Mouse (Mus musculus): ENCODE data around the gene Fam178b. TPM values are rescaled to one million over a fixed set of nuclear protein-coding genes. Genes with fewer than 3 reads are reported as not detected.

The Fam178b gene
- polyA plus RNA-seq, 1 experiment, result not detected

- no peak for TF ChIP-seq GATA1 (IDR thresholded peaks at IDR 0.05; ENCODE audit: low read length)
Measured at GRCm38 (mm10) chr1:36611449-36612123, 71.4 kb downstream of the Fam178b start.

GRCm38 (mm10) chr1:36608211-36608610 is 74.8 kb downstream of the Fam178b start:
- TF ChIP-seq GATA1 (IDR thresholded peaks at IDR 0.05; ENCODE audit: low read length), result no peak

GRCm38 (mm10) chr1:36606951-36607350 is 76.0 kb downstream of the Fam178b start:
- TF ChIP-seq GATA1 (IDR thresholded peaks at IDR 0.05; ENCODE audit: low read length), result no peak

GRCm38 (mm10) chr1:36604254-36605156 is 78.5 kb downstream of the Fam178b start:
- no peak for TF ChIP-seq GATA1 (IDR thresholded peaks at IDR 0.05; ENCODE audit: low read length)

- no peak for TF ChIP-seq GATA1 (IDR thresholded peaks at IDR 0.05; ENCODE audit: low read length)
Measured at GRCm38 (mm10) chr1:36603361-36603760, 79.6 kb downstream of the Fam178b start.

GRCm38 (mm10) chr1:36602271-36602670 is 80.7 kb downstream of the Fam178b start:
- TF ChIP-seq GATA1 (IDR thresholded peaks at IDR 0.05; ENCODE audit: low read length), result no peak

- TF ChIP-seq GATA1 (IDR thresholded peaks at IDR 0.05; ENCODE audit: low read length), result no peak
Measured at GRCm38 (mm10) chr1:36598411-36598810, 84.6 kb downstream of the Fam178b start.

GRCm38 (mm10) chr1:36596114-36596513 is 86.9 kb downstream of the Fam178b start:
- no peak for TF ChIP-seq GATA1 (IDR thresholded peaks at IDR 0.05; ENCODE audit: low read length)

- TF ChIP-seq GATA1 (IDR thresholded peaks at IDR 0.05; ENCODE audit: low read length), result no peak
Measured at GRCm38 (mm10) chr1:36595167-36595931, 87.6 kb downstream of the Fam178b start.

GRCm38 (mm10) chr1:36593099-36593498 is 89.9 kb downstream of the Fam178b start:
- no peak for TF ChIP-seq GATA1 (IDR thresholded peaks at IDR 0.05; ENCODE audit: low read length)

- TF ChIP-seq GATA1 (IDR thresholded peaks at IDR 0.05; ENCODE audit: low read length), result no peak
Measured at GRCm38 (mm10) chr1:36591408-36591807, 91.6 kb downstream of the Fam178b start.

GRCm38 (mm10) chr1:36590664-36591063 is 92.3 kb downstream of the Fam178b start:
- no peak for TF ChIP-seq GATA1 (IDR thresholded peaks at IDR 0.05; ENCODE audit: low read length)

- TF ChIP-seq GATA1 (IDR thresholded peaks at IDR 0.05; ENCODE audit: low read length), result no peak
Measured at GRCm38 (mm10) chr1:36589486-36589885, 93.5 kb downstream of the Fam178b start.

GRCm38 (mm10) chr1:36588476-36589450 is 94.2 kb downstream of the Fam178b start:
- TF ChIP-seq GATA1 (IDR thresholded peaks at IDR 0.05; ENCODE audit: low read length), result no peak

GRCm38 (mm10) chr1:36587860-36588259 is 95.1 kb downstream of the Fam178b start:
- TF ChIP-seq GATA1 (IDR thresholded peaks at IDR 0.05; ENCODE audit: low read length), result no peak

Data from G1E-ER4 (cell line).